Mouse (Mus musculus) cerebellum, postnatal 25 days (tissue): ENCODE measurements around the gene Hnrnpab.

Experiments
- DNase-seq, 2 experiments: peaks; one replicate each; pipeline ENCODE4 v3.0.0; 2021; ENCODE audit warnings: mixed read lengths in 2 of 2

Hnrnpab gene

DNA sequence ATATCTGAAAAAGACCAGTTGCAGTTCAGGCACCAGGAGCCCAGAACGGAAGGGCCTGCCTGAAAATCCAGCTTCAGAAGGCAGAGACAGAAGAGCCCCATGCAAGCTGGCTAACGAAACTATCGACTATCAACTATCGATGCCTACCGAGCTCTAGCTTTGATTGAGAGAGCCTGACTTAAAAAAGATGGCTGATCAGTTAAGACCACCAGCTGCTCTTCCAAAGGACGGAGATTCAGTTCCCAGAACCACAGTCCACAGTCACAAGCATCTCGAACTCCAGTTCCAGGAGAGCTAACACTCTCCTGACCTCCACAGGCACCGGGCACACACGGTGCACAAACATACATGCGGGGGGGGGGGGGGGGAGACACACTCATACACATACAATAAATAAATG lies 52.1 kb downstream of the Hnrnpab start:
- no peak for DNase-seq

- no peak for DNase-seq
Measured at GRCm38 (mm10) chr11:51552091-51552490, 54.6 kb downstream of the Hnrnpab start.

- DNase-seq: no peak
Measured at GRCm38 (mm10) chr11:51551253-51551652, 55.4 kb downstream of the Hnrnpab start.
